Mouse (Mus musculus) small intestine, adult 2 months (tissue): Measurements from ENCODE around the gene Nr3c2. TPM values are rescaled to one million over a fixed set of nuclear protein-coding genes. Genes with fewer than 3 reads are reported as not detected.

Experiments
- H3K27ac ChIP-seq: fragments of 200-500 bp; 2 replicates; pipeline ENCODE4 v1.5.1; 2012; ENCODE audit warnings: low read depth, low read length, control low read depth, inconsistent platforms; ENCODE audit not compliant: insufficient read depth
- H3K27me3 ChIP-seq: fragments of 200-500 bp; 2 replicates; pipeline ENCODE4 v1.6.1; 2012; ENCODE audit warnings: mild to moderate bottlenecking, moderate library complexity, low read length, inconsistent platforms; ENCODE audit not compliant: control insufficient read depth, insufficient read depth
- H3K36me3 ChIP-seq: fragments of 200-500 bp; 2 replicates; pipeline ENCODE4 v1.6.1; 2012; ENCODE audit warnings: mild to moderate bottlenecking, low read length, control low read depth, inconsistent platforms; ENCODE audit not compliant: control insufficient read depth, insufficient read depth
- H3K4me1 ChIP-seq: fragments of 200-500 bp; 2 replicates; pipeline ENCODE4 v1.6.1; 2012; ENCODE audit warnings: low read length, inconsistent platforms, mixed read lengths; ENCODE audit not compliant: control insufficient read depth, insufficient read depth, insufficient read length
- H3K4me3 ChIP-seq: fragments of 200-500 bp; 2 replicates; pipeline ENCODE4 v1.5.1; 2012; ENCODE audit warnings: low read depth, mild to moderate bottlenecking, control low read depth, inconsistent platforms, low read length, moderate library complexity
- CTCF ChIP-seq: fragments of 200-500 bp; IDR thresholded peaks from 2 replicates; pipeline ENCODE4 v1.5.1; 2012; ENCODE audit warnings: low read depth, mild to moderate bottlenecking, control low read depth, inconsistent platforms, low read length, moderate library complexity, mixed read lengths; ENCODE audit not compliant: insufficient replicate concordance, insufficient read length; ENCODE audit errors: extremely low read depth
- POLR2A ChIP-seq: fragments of 200-500 bp; IDR thresholded peaks from 2 replicates; pipeline ENCODE4 v1.6.1; 2012; ENCODE audit warnings: low read depth, mild to moderate bottlenecking, control low read depth, inconsistent platforms, low read length, moderate library complexity
- WGBS: fragments of 180-500 bp; shearing (Covaris S2); methylation state at CpG from one replicate; pipeline ENCODE4 v1.1.7; 2018; 5-methylcytosine and 5-hydroxymethylcytosine counted together
- polyA plus RNA-seq: library from polyadenylated mRNA; depleted of rRNA; stranded (reverse); fragments of >200 nt; gene quantifications from 2 replicates; pipeline ENCODE4 v1.2.3, GENCODE M21; 2012

The Nr3c2 gene
- polyA plus RNA-seq, 1 experiment, result 12.0 TPM

GRCm38 (mm10) chr8:77173075-77173657, 273.9 kb downstream of the Nr3c2 start:
- Histone ChIP-seq H3K4me1 (peaks cover 10% of the 10 kb centered on the region), H3K27ac (no peak overlapping the region), H3K27me3 (no peaks in the 10 kb centered on the region), H3K36me3 (no peaks in the 10 kb centered on the region), H3K4me3 (no peak overlapping the region)
- 77% methylated on average over 12 of the region's 12 CpGs for WGBS
- TF ChIP-seq POLR2A (no peak), CTCF (no peak)

GRCm38 (mm10) chr8:77173736-77174135, 274.5 kb downstream of the Nr3c2 start:
- no peaks in the 10 kb centered on the region for H3K36me3 ChIP-seq
- no peaks in the 10 kb centered on the region for H3K27me3 ChIP-seq
- peaks cover 10% of the 10 kb centered on the region for H3K4me1 ChIP-seq
- 51% methylated on average over 3 of the region's 3 CpGs for WGBS
- H3K27ac ChIP-seq, result no peak overlapping the region
- H3K4me3 ChIP-seq, result no peak overlapping the region
- TF ChIP-seq CTCF, result no peak
- TF ChIP-seq POLR2A, result no peak

GRCm38 (mm10) chr8:77175471-77175870, 276.2 kb downstream of the Nr3c2 start:
- no peaks in the 10 kb centered on the region for H3K36me3 ChIP-seq
- peaks cover 4% of the 10 kb centered on the region for H3K4me1 ChIP-seq
- WGBS, result 83% methylated on average over 4 of the region's 4 CpGs

GRCm38 (mm10) chr8:77176343-77176742, 277.1 kb downstream of the Nr3c2 start:
- no peak for TF ChIP-seq CTCF
- TF ChIP-seq POLR2A, result no peak
- Histone ChIP-seq H3K27ac (no peak overlapping the region), H3K4me1 (peaks cover 2% of the 10 kb centered on the region; the same call in 1 of the 2 replicates), H3K4me3 (no peak overlapping the region), H3K36me3 (no peaks in the 10 kb centered on the region), H3K27me3 (no peaks in the 10 kb centered on the region)
- 98% methylated on average over 4 of the region's 4 CpGs for WGBS

More at GRCm38 (mm10) chr8:77175471-77175870, 276.2 kb downstream of the Nr3c2 start:
- Histone ChIP-seq H3K27ac (no peak overlapping the region), H3K4me3 (no peak overlapping the region), H3K27me3 (no peaks in the 10 kb centered on the region)
- TF ChIP-seq POLR2A, result no peak

GRCm38 (mm10) chr8:77185816-77186215, 286.6 kb downstream of the Nr3c2 start:
- H3K36me3 ChIP-seq, result peaks cover 10% of the 10 kb centered on the region; the same call in 1 of the 2 replicates
- no peak overlapping the region for H3K4me3 ChIP-seq
- peaks cover 3% of the 10 kb centered on the region; the same call in 1 of the 2 replicates for H3K4me1 ChIP-seq
- WGBS, result 96% methylated on average over 28 of the region's 28 CpGs
- TF ChIP-seq POLR2A (no peak), CTCF (no peak)
- H3K27me3 ChIP-seq, result no peaks in the 10 kb centered on the region
- H3K27ac ChIP-seq, result no peak overlapping the region

- no peak overlapping the region for H3K4me3 ChIP-seq
- TF ChIP-seq CTCF (no peak), POLR2A (no peak)
- no peak overlapping the region for H3K27ac ChIP-seq
- 93% methylated on average over 9 of the region's 9 CpGs for WGBS
- H3K4me1 ChIP-seq, result peaks cover 3% of the 10 kb centered on the region; the same call in 1 of the 2 replicates
- H3K27me3 ChIP-seq, result no peaks in the 10 kb centered on the region
- peaks cover 10% of the 10 kb centered on the region; the same call in 1 of the 2 replicates for H3K36me3 ChIP-seq
Observed at GRCm38 (mm10) chr8:77186914-77187536, 287.8 kb downstream of the Nr3c2 start.

GRCm38 (mm10) chr8:77187748-77188147, 288.5 kb downstream of the Nr3c2 start:
- Histone ChIP-seq H3K27ac (no peak overlapping the region), H3K4me1 (peaks cover 3% of the 10 kb centered on the region; the same call in 1 of the 2 replicates), H3K36me3 (peaks cover 10% of the 10 kb centered on the region; the same call in 1 of the 2 replicates), H3K4me3 (no peak overlapping the region), H3K27me3 (no peaks in the 10 kb centered on the region)
- TF ChIP-seq POLR2A, result no peak
- no peak for TF ChIP-seq CTCF
- WGBS, result 83% methylated on average over 9 of the region's 9 CpGs
